Mouse (Mus musculus) monocyte, adult 2 months (primary cell): Measurements from ENCODE around the gene Gm45713.
"Not testable (repeated sequence)": the region's sequence is repeated elsewhere in the genome, so short reads cannot be mapped to it uniquely, and the experiment has no call there.

ENCODE experiments used
- DNase-seq, 2 experiments: peaks; one replicate each; pipeline ENCODE4 v3.0.0; 2022; ENCODE audit warnings: low spot score in 2 of 2, low read depth in 1 of 2

Gm45713 gene

DNA sequence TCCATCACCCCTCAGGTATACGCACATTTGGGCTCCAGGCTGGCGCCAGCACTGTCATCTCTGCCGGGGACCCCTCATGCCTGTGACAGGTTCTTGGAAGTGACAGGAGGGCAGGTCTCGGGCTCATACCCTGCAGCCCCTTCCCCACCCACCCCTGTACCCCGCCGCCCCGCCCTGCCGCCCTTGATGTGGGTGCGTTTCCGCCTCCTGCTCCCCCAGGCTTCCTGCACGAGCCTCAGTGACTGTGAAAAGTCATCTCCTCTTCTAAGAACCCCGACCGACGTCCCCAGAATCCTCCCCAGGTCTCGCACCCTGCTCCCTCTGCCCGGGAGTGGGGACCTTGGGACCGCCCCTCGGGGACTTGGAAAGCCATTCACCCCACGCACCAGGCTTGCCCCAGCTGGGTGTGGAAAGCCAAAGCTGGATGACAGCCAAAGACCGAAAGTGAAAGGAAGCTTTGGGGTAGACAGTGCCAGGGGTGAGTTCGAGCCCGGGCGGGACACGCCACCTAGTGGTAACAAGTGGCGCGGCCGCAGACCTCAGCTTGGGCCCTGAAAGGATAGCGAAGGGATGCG is at the start of gene Gm45713, which contains the start of gene Flt3l:
Gm45713 (minus strand) TSS at position 239 of the 575 bp plus-strand sequence.
Flt3l (minus strand) TSS at position 440 of the 575 bp plus-strand sequence.
- peak; percentile 63 to 87 for DNase-seq

GRCm38 (mm10) chr7:45183672-45184071 is 47.6 kb upstream of the Gm45713 start:
- no peak for DNase-seq

DNA sequence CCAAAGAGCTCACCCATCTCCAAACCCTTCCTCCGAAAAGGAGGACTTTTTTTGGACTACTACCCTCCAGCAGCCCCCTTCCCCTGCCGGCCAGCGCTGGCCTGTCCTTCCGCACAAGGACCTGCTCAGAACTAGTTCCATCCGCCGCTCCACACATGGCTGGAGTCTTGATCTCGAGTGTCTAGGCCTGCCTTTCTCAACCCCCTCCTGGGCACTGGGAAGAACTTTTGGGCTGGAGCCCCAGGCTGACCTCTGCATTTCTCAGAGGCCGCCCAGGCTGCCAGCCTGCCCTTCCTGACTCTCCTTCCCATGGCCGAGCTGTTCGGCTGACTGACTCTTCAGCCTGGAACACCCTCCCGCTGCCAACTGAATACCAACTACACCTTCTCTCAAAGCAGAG is 46.6 kb upstream of the Gm45713 start:
- no peak for DNase-seq

GRCm38 (mm10) chr7:45182199-45182601 is 46.2 kb upstream of the Gm45713 start:
- DNase-seq = peak; percentile 60 to 78

GRCm38 (mm10) chr7:45181540-45181939 is 45.5 kb upstream of the Gm45713 start:
- DNase-seq = no peak

GRCm38 (mm10) chr7:45180896-45181477 is 45.0 kb upstream of the Gm45713 start, which contains the start of gene Pth2:
Pth2 (plus strand) TSS chr7:45180995.
- DNase-seq = no peak

- DNase-seq = no peak
Observed at GRCm38 (mm10) chr7:45179469-45179868, 43.4 kb upstream of the Gm45713 start, which contains the start of gene Gfy. Gfy (minus strand) TSS chr7:45179569.

DNA sequence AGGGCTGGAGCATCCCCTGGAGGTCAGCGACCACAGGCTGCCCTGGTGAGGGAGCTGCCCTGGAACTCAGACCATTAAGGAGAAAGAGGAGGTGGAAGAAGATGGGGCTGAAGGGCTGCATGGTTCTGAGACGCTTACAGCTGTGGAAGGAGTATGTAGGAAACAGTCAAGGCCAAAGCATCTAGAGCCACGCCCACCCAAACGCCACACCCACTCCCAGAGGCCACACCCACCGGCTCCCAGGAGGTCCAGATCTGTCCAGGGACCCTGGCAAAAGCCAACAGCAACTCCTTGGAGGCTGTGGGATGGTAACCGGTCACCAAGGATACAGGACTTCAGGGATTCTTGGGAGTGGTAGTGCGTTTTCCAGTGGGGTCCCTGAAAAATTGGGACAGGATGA is 42.5 kb upstream of the Gm45713 start:
- no peak for DNase-seq

- DNase-seq = no peak
Observed at GRCm38 (mm10) chr7:45176356-45176755, 40.3 kb upstream of the Gm45713 start.

- no peak for DNase-seq
Observed at GRCm38 (mm10) chr7:45175929-45176328, 39.9 kb upstream of the Gm45713 start.

GRCm38 (mm10) chr7:45175398-45175797 is 39.4 kb upstream of the Gm45713 start:
- DNase-seq = no peak

GRCm38 (mm10) chr7:45174567-45175280 is 38.7 kb upstream of the Gm45713 start:
- no peak for DNase-seq

DNA sequence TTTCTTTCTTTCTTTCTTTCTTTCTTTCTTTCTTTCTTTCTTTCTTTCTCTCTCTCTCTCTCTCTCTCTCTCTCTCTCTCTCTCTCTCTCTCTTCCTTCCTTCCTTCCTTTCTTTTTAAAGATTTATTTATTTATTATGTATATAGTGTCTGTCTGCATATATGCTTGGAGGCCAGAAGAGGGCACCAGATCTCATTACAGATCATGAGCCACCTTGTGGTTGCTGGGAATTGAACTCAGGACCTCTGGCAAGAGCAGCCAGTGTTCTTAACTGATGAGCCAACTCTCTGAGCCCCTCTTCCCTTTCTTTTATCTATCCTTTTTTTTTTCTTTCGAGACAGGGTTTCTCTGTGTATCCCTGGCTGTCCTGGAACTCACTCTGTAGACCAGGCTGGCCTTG is 37.7 kb upstream of the Gm45713 start:
- DNase-seq = not testable (repeated sequence)

DNA sequence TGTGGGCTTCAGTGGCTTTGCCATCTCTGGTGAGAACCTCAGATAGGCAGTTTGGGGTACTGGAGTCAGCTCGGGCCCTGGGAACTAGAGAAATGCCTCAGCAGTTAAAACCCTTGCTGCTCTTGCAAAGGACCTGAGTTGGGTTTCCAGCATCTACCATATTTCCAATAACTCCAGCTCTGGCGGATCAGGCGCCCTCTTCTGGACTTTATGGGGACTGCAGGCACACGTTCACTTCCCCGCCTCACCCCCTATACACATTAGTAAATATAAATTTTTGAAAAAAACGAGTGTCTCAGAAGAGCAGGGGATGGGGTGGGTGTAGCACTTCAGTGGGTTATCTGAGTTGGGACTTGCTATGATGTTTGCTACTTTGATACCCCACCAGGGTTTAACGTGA is 36.9 kb upstream of the Gm45713 start:
- DNase-seq = no peak

DNA sequence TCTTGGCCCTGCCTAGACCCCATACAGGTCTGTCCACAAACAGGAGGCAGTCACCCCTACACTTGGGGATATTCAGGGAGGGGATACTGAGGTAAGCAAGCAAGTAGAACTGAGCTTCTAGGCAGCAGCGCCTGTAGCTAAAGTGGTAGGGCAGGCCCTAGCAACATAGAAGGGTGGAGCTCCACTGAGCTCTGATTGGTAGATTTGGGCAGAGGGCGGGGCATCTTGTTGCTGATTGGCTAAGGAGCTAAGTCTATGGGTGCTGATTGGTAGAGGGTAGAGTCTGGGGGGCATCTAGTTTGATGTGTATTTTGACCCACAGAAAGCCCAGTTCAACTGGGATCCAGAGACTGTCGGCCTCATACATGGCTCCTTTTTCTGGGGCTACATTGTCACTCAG is 33.5 kb upstream of the Gm45713 start:
- DNase-seq = no peak

GRCm38 (mm10) chr7:45168656-45169055 is 32.6 kb upstream of the Gm45713 start:
- DNase-seq = no peak

DNA sequence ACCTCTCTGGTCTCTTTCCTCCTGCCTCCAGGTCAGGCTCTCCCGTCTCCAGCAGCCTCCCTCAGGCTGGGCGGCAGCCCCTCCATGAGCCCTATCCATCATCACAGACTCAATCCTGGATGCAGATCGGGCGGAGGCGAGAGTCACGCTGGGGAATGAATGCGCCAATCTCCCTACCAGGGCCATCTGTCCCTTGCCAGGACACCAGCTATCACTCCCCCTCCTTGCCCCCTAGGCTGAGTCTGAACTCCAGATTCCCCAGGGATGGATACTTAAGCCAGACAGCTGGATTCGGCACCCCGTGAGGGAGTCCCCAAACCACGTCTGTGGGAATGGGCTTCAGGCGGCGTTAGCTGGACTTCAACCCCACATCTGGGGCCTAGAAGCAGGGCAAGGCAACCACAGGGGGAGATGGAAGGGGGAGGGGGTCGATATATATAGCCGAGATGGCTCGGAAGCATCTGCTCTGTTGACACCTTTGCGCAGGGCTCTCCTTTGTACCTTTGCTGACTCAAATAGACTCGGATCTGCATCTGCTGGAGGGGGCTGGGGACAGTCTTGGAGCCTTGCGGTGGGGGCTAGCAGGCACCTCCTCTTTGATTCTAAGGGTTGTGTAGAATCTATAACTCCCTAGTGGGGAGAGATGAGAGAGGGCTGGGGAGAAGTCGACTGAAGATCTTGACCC is 31.9 kb upstream of the Gm45713 start:
- no peak for DNase-seq

- DNase-seq = no peak
Observed at GRCm38 (mm10) chr7:45166950-45167401, 30.9 kb upstream of the Gm45713 start.

DNA sequence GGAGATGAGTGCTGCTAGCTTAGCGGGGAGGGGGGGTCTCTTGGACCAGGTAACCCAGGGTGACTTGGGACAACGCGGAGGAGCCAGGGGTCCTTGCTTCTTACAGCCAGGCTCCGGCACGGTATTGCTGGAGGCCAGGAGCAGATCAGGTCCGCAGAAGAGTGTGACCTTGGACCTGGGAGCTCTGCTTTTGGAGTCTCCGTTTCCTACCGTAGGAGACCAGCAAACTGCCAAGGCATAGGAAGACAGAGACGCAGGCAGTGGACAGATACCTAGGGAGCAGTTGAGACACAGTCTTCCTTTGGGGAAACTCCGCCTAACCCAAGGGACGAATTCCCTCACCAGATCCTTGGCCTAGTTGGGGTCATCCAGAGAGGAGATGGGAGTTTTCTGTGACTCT is 29.7 kb upstream of the Gm45713 start:
- DNase-seq = no peak

DNA sequence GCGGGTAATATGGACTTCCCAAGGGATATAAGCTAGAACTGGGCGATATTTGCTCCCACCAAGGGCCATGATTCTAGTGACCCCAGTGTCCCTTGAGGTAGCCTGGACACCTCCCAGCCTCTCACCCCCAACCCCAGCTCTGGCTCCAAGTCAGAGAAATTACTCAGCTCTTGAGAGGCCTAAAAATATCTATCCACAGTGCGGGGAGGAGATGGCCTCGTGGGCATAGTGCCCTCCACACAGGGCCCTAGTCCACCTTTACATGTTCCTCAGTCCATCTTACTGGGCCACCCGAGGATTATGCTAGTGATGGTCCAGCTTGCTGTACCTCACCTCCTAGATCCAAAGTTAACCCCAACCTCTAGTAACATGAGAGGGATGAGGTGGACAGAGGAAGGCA is 28.8 kb upstream of the Gm45713 start:
- no peak for DNase-seq

DNA sequence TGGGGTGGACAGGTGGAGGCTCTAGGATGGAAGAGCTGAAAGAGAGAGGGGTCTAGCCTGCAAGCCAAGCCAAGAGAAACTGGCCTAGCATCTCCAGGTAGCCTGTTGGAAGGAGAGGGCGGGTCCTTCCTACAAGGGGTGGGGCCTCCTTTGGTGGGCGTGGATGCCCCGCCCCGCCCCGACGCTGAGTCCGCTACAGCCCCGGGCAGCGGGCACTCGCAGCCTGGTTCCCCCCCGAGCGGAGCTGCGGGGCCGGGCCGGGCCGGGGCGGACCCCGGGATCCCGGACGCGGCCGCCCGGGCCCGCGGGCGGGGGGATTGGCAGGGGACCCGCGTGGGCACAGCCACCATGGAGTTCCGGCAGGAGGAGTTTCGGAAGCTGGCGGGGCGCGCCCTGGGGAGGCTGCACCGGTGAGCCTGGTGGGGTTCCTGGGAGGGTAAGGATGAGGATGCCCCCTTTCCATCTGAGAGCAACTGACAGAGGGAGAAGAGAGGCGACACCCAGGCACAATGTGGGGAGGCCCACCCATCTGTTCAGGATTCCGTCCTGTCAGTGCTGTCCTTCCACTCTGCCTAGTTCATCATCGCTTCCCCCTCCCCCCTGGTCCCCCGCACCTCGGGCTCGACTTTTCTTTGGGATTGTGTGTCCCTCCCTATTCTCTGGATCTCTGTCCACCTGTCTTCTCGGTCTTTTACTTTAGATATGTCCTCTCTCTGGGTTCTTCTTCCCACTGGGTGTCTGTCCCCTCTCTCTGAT is 27.9 kb upstream of the Gm45713 start, which contains the start of gene Slc17a7:
Slc17a7 (plus strand) TSS at position 215 of the 756 bp plus-strand sequence.
- DNase-seq = no peak
